Mouse (Mus musculus): ENCODE measurements at regions not wholly inside any gene's neighbourhood (a gene's known extent, or its start where the extent isn't known, plus 50 kb on each side); places are given as distances from the start of the nearest gene placed in this dataset.

GRCm38 (mm10) chr10:66871133-66871664, 224.7 kb upstream of the Jmjd1c start:
- Histone ChIP-seq H3K4me2 (no peak overlapping the region), H3K4me1 (replicated peaks; ENCODE audit: control insufficient read depth, insufficient read depth, low read length) (no peaks in the 10 kb centered on the region), H3K9me3 (ENCODE audit: control insufficient read depth, low read length) (no peaks in the 10 kb centered on the region), H3K4me3 (ENCODE audit: low read depth, low read length) (no peak overlapping the region), H3K27ac (ENCODE audit: low read depth, low read length) (no peak overlapping the region), H3K27me3 (replicated peaks; ENCODE audit: control insufficient read depth, insufficient read depth, low read length) (no peaks in the 10 kb centered on the region), H3K9ac (ENCODE audit: low read depth, low read length) (no peak overlapping the region), H3K36me3 (ENCODE audit: control insufficient read depth, insufficient read depth, low read length) (no peaks in the 10 kb centered on the region)
- ATAC-seq (replicated peaks; ENCODE audit: low FRiP score) (no peak), DNase-seq (ENCODE audit: low spot score) (no peak)
- 69% methylated on average over 4 of the region's 4 CpGs for WGBS

DNA sequence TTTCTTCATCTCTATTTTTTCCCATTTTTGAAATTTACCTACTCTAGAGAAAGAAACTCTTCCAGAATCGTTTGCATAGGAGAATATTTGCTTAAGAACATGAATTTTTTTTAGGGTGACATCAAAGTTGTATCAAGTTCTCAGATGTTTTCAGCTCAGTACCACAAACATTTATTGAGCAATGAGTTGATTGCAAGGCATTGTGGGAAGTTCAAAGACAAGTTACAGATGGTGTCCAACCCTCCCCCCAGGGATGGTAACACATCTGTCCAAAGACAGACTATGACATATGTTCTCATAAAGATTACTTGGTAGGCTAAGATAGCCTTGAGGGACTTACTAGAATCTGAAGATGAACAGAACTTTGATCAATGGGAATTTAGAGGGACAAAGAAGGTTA, 224.3 kb upstream of the Jmjd1c start:
- Histone ChIP-seq H3K27ac (ENCODE audit: low read depth, low read length) (no peak overlapping the region), H3K4me1 (replicated peaks; ENCODE audit: control insufficient read depth, insufficient read depth, low read length) (no peaks in the 10 kb centered on the region), H3K9me3 (ENCODE audit: control insufficient read depth, low read length) (no peaks in the 10 kb centered on the region), H3K4me3 (ENCODE audit: low read depth, low read length) (no peak overlapping the region), H3K9ac (ENCODE audit: low read depth, low read length) (no peak overlapping the region), H3K27me3 (replicated peaks; ENCODE audit: control insufficient read depth, insufficient read depth, low read length) (no peaks in the 10 kb centered on the region), H3K4me2 (no peak overlapping the region), H3K36me3 (ENCODE audit: control insufficient read depth, insufficient read depth, low read length) (no peaks in the 10 kb centered on the region)
- ATAC-seq (replicated peaks; ENCODE audit: low FRiP score) (no peak), DNase-seq (ENCODE audit: low spot score) (no peak)
- WGBS, result 57% methylated on average over 1 of the region's 1 CpGs

GRCm38 (mm10) chr10:66873468-66873867, 222.5 kb upstream of the Jmjd1c start:
- WGBS, result 89% methylated on average over 4 of the region's 4 CpGs
- ATAC-seq (replicated peaks; ENCODE audit: low FRiP score), result no peak
- Histone ChIP-seq H3K9ac (ENCODE audit: low read depth, low read length) (no peak overlapping the region), H3K36me3 (ENCODE audit: control insufficient read depth, insufficient read depth, low read length) (no peaks in the 10 kb centered on the region), H3K4me3 (ENCODE audit: low read depth, low read length) (no peak overlapping the region), H3K4me2 (no peak overlapping the region), H3K4me1 (replicated peaks; ENCODE audit: control insufficient read depth, insufficient read depth, low read length) (no peaks in the 10 kb centered on the region), H3K27me3 (replicated peaks; ENCODE audit: control insufficient read depth, insufficient read depth, low read length) (no peaks in the 10 kb centered on the region), H3K9me3 (ENCODE audit: control insufficient read depth, low read length) (no peaks in the 10 kb centered on the region), H3K27ac (ENCODE audit: low read depth, low read length) (no peak overlapping the region)
- DNase-seq (ENCODE audit: low spot score), result no peak

DNA sequence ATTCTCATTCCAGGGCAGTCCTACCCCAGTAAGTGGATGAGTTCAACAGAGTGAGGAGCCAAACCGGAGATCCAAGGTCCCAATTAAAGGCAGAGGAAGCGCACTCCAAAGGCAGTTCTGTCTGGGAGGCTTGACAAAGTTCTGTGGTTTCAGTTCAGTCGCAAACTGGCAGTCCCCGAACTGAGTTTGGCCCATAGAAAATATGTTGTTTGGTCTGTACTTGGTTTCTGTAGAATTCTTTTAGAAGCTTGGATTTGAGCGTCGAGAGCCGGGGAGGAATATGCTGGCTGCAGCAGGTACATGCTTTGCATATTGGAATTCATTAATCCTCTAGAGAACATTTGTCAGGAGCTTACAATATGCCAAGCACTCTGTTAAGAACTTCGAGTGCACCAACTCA, 216.9 kb upstream of the Jmjd1c start:
- Histone ChIP-seq H3K9me3 (ENCODE audit: control insufficient read depth, low read length) (no peaks in the 10 kb centered on the region), H3K27me3 (replicated peaks; ENCODE audit: control insufficient read depth, insufficient read depth, low read length) (no peaks in the 10 kb centered on the region), H3K4me1 (replicated peaks; ENCODE audit: control insufficient read depth, insufficient read depth, low read length) (no peaks in the 10 kb centered on the region), H3K9ac (ENCODE audit: low read depth, low read length) (no peak overlapping the region), H3K4me2 (no peak overlapping the region), H3K4me3 (ENCODE audit: low read depth, low read length) (no peak overlapping the region), H3K36me3 (ENCODE audit: control insufficient read depth, insufficient read depth, low read length) (no peaks in the 10 kb centered on the region), H3K27ac (ENCODE audit: low read depth, low read length) (no peak overlapping the region)
- 82% methylated on average over 8 of the region's 8 CpGs for WGBS
- no peak for ATAC-seq (replicated peaks; ENCODE audit: low FRiP score)
- no peak for DNase-seq (ENCODE audit: low spot score)

DNA sequence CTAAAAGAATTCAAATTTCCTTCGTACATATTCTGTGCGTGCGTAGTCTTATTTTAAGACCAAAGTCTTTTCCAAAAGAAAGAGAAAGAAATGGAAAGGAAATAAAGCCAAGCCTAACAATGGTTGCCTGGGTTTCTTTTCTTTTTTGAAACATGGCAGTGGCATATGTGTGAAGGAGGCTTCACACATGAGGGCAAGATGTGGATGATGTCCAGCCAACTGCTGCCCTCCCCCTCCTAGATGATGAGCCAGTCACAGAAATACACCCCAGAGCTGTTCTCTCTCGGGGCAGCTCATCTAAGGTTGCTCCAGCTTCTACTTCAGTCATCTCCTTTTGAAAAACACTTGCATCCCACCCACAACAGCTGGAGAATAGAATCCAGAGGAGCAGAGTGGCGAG, 213.1 kb upstream of the Jmjd1c start:
- H3K4me1 ChIP-seq (replicated peaks; ENCODE audit: control insufficient read depth, insufficient read depth, low read length), result no peaks in the 10 kb centered on the region
- ATAC-seq (replicated peaks; ENCODE audit: low FRiP score), result no peak
- H3K9ac ChIP-seq (ENCODE audit: low read depth, low read length), result no peak overlapping the region
- WGBS, result 88% methylated on average over 5 of the region's 5 CpGs
- DNase-seq (ENCODE audit: low spot score), result no peak
- no peak overlapping the region for H3K4me3 ChIP-seq (ENCODE audit: low read depth, low read length)
- no peaks in the 10 kb centered on the region for H3K27me3 ChIP-seq (replicated peaks; ENCODE audit: control insufficient read depth, insufficient read depth, low read length)
- H3K9me3 ChIP-seq (ENCODE audit: control insufficient read depth, low read length), result no peaks in the 10 kb centered on the region
- no peaks in the 10 kb centered on the region for H3K36me3 ChIP-seq (ENCODE audit: control insufficient read depth, insufficient read depth, low read length)
- no peak overlapping the region for H3K27ac ChIP-seq (ENCODE audit: low read depth, low read length)
- no peak overlapping the region for H3K4me2 ChIP-seq

GRCm38 (mm10) chr10:66885575-66885974, 210.3 kb upstream of the Jmjd1c start:
- no peak overlapping the region for H3K4me3 ChIP-seq (ENCODE audit: low read depth, low read length)
- H3K27ac ChIP-seq (ENCODE audit: low read depth, low read length), result no peak overlapping the region
- WGBS, result 75% methylated on average over 5 of the region's 5 CpGs
- H3K9ac ChIP-seq (ENCODE audit: low read depth, low read length), result no peak overlapping the region
- DNase-seq (ENCODE audit: low spot score) (no peak), ATAC-seq (replicated peaks; ENCODE audit: low FRiP score) (no peak)
- no peaks in the 10 kb centered on the region for H3K36me3 ChIP-seq (ENCODE audit: control insufficient read depth, insufficient read depth, low read length)
- no peaks in the 10 kb centered on the region for H3K27me3 ChIP-seq (replicated peaks; ENCODE audit: control insufficient read depth, insufficient read depth, low read length)
- no peaks in the 10 kb centered on the region for H3K9me3 ChIP-seq (ENCODE audit: control insufficient read depth, low read length)
- H3K4me2 ChIP-seq, result no peak overlapping the region
- H3K4me1 ChIP-seq (replicated peaks; ENCODE audit: control insufficient read depth, insufficient read depth, low read length), result no peaks in the 10 kb centered on the region

DNA sequence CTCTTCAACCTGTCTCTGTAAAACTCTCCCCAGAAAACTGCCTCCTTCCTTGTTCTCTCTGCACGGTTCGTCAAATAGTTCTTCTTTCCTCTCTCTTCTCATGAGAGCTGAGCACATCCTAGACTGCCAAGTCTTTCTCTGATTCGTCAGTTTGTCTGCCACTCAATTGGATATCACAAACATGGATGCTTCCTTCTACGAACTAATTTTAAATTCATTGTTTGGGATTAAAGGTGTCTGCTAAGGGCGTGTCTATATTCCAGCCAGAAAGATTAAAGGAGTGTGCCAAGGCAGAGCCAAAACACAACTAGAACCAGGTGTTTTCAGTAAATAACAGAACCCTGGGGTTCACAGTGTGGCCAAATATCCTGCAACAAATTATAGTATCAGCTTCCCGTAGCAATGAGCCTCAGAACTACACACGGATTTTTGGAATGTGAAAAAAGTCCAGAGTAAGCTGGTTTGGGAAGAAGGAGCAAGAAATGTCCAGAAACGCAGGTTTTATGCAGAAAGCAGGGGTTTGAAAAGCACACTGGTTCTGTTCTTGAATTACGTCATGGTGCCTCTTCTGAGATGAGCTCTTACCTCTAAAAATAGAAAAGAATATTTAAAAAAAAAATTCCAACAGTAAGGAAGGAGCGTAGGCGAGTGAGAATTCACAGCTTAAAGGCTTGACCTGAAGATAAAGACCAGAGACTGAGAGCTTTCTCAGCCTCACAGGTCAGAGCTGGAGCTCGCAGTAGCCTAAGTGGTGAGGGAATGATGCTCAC, 206.0 kb upstream of the Jmjd1c start:
- no peaks in the 10 kb centered on the region for H3K27me3 ChIP-seq (replicated peaks; ENCODE audit: control insufficient read depth, insufficient read depth, low read length)
- H3K4me2 ChIP-seq, result no peak overlapping the region
- H3K36me3 ChIP-seq (ENCODE audit: control insufficient read depth, insufficient read depth, low read length), result no peaks in the 10 kb centered on the region
- no peak overlapping the region for H3K27ac ChIP-seq (ENCODE audit: low read depth, low read length)
- WGBS, result 76% methylated on average over 12 of the region's 12 CpGs
- H3K9me3 ChIP-seq (ENCODE audit: control insufficient read depth, low read length), result no peaks in the 10 kb centered on the region
- no peak for ATAC-seq (replicated peaks; ENCODE audit: low FRiP score)
- H3K9ac ChIP-seq (ENCODE audit: low read depth, low read length), result no peak overlapping the region
- H3K4me3 ChIP-seq (ENCODE audit: low read depth, low read length), result no peak overlapping the region
- DNase-seq (ENCODE audit: low spot score), result no peak
- H3K4me1 ChIP-seq (replicated peaks; ENCODE audit: control insufficient read depth, insufficient read depth, low read length), result no peaks in the 10 kb centered on the region

- no peaks in the 10 kb centered on the region for H3K9me3 ChIP-seq (ENCODE audit: control insufficient read depth, low read length)
- WGBS, result 76% methylated on average over 1 of the region's 1 CpGs
- H3K36me3 ChIP-seq (ENCODE audit: control insufficient read depth, insufficient read depth, low read length), result no peaks in the 10 kb centered on the region
- no peak overlapping the region for H3K4me3 ChIP-seq (ENCODE audit: low read depth, low read length)
- H3K9ac ChIP-seq (ENCODE audit: low read depth, low read length), result no peak overlapping the region
- H3K27ac ChIP-seq (ENCODE audit: low read depth, low read length), result no peak overlapping the region
- H3K4me1 ChIP-seq (replicated peaks; ENCODE audit: control insufficient read depth, insufficient read depth, low read length), result no peaks in the 10 kb centered on the region
- DNase-seq (ENCODE audit: low spot score) (no peak), ATAC-seq (replicated peaks; ENCODE audit: low FRiP score) (no peak)
- H3K4me2 ChIP-seq, result no peak overlapping the region
- H3K27me3 ChIP-seq (replicated peaks; ENCODE audit: control insufficient read depth, insufficient read depth, low read length), result no peaks in the 10 kb centered on the region
These were observed 204.1 kb upstream of the Jmjd1c start for GRCm38 (mm10) chr10:66891811-66892210.

DNA sequence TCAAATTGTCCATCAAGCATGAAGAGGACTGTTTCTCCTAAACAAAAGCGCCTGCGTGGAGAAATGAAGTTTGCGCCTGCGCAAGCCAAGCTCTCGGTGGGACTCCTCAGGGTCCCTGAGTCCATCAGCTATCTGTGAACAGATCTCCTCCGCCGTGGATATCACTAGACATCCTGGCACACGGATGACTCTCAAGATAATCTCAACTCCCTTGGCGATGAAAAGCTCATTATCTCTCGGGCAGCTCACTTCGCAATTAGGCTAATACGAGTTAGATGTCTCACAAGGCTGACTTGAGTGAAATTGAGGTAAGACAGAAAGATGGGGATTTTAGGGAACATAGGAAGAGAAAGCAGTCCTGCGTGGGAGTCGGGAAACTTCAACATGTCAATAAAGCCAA, 202.1 kb upstream of the Jmjd1c start:
- no peaks in the 10 kb centered on the region for H3K4me1 ChIP-seq (replicated peaks; ENCODE audit: control insufficient read depth, insufficient read depth, low read length)

More for the DNA sequence above, 202.1 kb upstream of the Jmjd1c start:
- H3K27me3 ChIP-seq (replicated peaks; ENCODE audit: control insufficient read depth, insufficient read depth, low read length), result no peaks in the 10 kb centered on the region
- no peak overlapping the region for H3K4me2 ChIP-seq
- ATAC-seq (replicated peaks; ENCODE audit: low FRiP score) (no peak), DNase-seq (ENCODE audit: low spot score) (no peak)
- no peak overlapping the region for H3K27ac ChIP-seq (ENCODE audit: low read depth, low read length)
- WGBS, result 82% methylated on average over 14 of the region's 14 CpGs
- H3K4me3 ChIP-seq (ENCODE audit: low read depth, low read length), result no peak overlapping the region
- H3K9me3 ChIP-seq (ENCODE audit: control insufficient read depth, low read length), result no peaks in the 10 kb centered on the region
- no peaks in the 10 kb centered on the region for H3K36me3 ChIP-seq (ENCODE audit: control insufficient read depth, insufficient read depth, low read length)
- H3K9ac ChIP-seq (ENCODE audit: low read depth, low read length), result no peak overlapping the region
